Mouse (Mus musculus) midbrain, embryonic 13.5 days (tissue): ENCODE measurements around the gene Slc12a1. TPM values are rescaled to one million over a fixed set of nuclear protein-coding genes. Genes with fewer than 3 reads are reported as not detected.
A peak's percentile ranks its signal among the peaks of the same experiment; 100 is the strongest.
"Not testable (repeated sequence)": the region's sequence is repeated elsewhere in the genome, so short reads cannot be mapped to it uniquely, and the experiment has no call there.

ENCODE experiments used
- ATAC-seq: fragments of 200-750 bp; cut with Nextera tagmentation; 2 replicates; pipeline ENCODE4 v1.8.0; 2017; ENCODE audit warnings: mild to moderate bottlenecking, moderate TSS enrichment, moderate library complexity
- H3K27ac ChIP-seq: fragments of 300-500 bp; sonication (generic); 2 replicates; pipeline ENCODE4 v1.5.1; 2015; ENCODE audit warnings: inconsistent platforms, mild to moderate bottlenecking, moderate library complexity
- H3K27me3 ChIP-seq: fragments of 300-500 bp; sonication (generic); 2 replicates; pipeline ENCODE4 v1.6.1; 2015; ENCODE audit warnings: mild to moderate bottlenecking, inconsistent platforms
- H3K36me3 ChIP-seq: fragments of 300-500 bp; sonication (generic); 2 replicates; pipeline ENCODE4 v1.6.1; 2015; ENCODE audit warnings: mild to moderate bottlenecking, inconsistent platforms
- H3K4me1 ChIP-seq: fragments of 300-500 bp; sonication (generic); replicated peaks from 2 replicates; pipeline ENCODE4 v1.6.1; 2015; ENCODE audit warnings: inconsistent platforms
- H3K4me2 ChIP-seq: fragments of 300-500 bp; sonication (generic); replicated peaks from 2 replicates; pipeline ENCODE4 v1.6.1; 2015; ENCODE audit warnings: moderate library complexity, mild to moderate bottlenecking, inconsistent platforms
- H3K4me3 ChIP-seq: fragments of 300-500 bp; sonication (generic); replicated peaks from 2 replicates; pipeline ENCODE4 v1.5.1; 2015; ENCODE audit warnings: mild to moderate bottlenecking, inconsistent platforms
- H3K9ac ChIP-seq: fragments of 300-500 bp; sonication (generic); replicated peaks from 2 replicates; pipeline ENCODE4 v1.6.1; 2015; ENCODE audit warnings: mild to moderate bottlenecking, inconsistent platforms
- H3K9me3 ChIP-seq: fragments of 300-500 bp; sonication (generic); 2 replicates; pipeline ENCODE4 v1.6.1; 2016; ENCODE audit warnings: mild to moderate bottlenecking, inconsistent platforms
- WGBS: fragments of 180-500 bp; shearing (Covaris S2); methylation state at CpG from one replicate; pipeline ENCODE4 v1.1.7; 2015; 5-methylcytosine and 5-hydroxymethylcytosine counted together
- polyA plus RNA-seq: library from polyadenylated mRNA; unstranded; fragments of >200 nt; fragmentation: Nextera tagmentation; extraction: Ambion mirVana; gene quantifications from 2 replicates; pipeline ENCODE4 v1.2.1, GENCODE M21; 2015

Gene Slc12a1
- polyA plus RNA-seq = not detected in 2 replicates

- Histone ChIP-seq H3K9ac (no peak within 1 kb of the TSS), H3K36me3 (no peaks in the 10 kb centered on the region), H3K9me3 (no peaks in the 10 kb centered on the region), H3K4me2 (no peak within 1 kb of the TSS), H3K4me1 (no peaks in the 10 kb centered on the region), H3K27ac (no peak within 1 kb of the TSS), H3K27me3 (no peaks in the 10 kb centered on the region), H3K4me3 (no peak within 1 kb of the TSS)
- no peak for ATAC-seq
- 88% methylated on average over 6 of the region's 6 CpGs for WGBS
Measured at GRCm38 (mm10) chr2:125152388-125152787, at the start of gene Slc12a1. Gene Slc12a1 (plus strand): TSS chr2:125152505.

- H3K27ac ChIP-seq, H3K27me3 ChIP-seq, H3K4me2 ChIP-seq, H3K4me3 ChIP-seq, H3K9me3 ChIP-seq, H3K4me1 ChIP-seq, H3K9ac ChIP-seq, ATAC-seq: not testable (repeated sequence)
- peaks cover 47% of the 10 kb centered on the region for H3K36me3 ChIP-seq
- 98% methylated on average over 13 of the region's 13 CpGs for WGBS
Measured at GRCm38 (mm10) chr2:125104491-125104890, 47.8 kb upstream of the Slc12a1 start.

GRCm38 (mm10) chr2:125106536-125106935, 45.8 kb upstream of the Slc12a1 start:
- H3K4me3 ChIP-seq, H3K4me1 ChIP-seq, H3K9ac ChIP-seq, H3K9me3 ChIP-seq, ATAC-seq, H3K4me2 ChIP-seq, H3K27ac ChIP-seq, H3K27me3 ChIP-seq: not testable (repeated sequence)
- H3K36me3 ChIP-seq = peaks cover 53% of the 10 kb centered on the region
- 74% methylated on average over 4 of the region's 4 CpGs for WGBS

- H3K27me3 ChIP-seq = no peaks in the 10 kb centered on the region
- H3K9me3 ChIP-seq = no peaks in the 10 kb centered on the region
- no peak for ATAC-seq
- H3K9ac ChIP-seq = no peak overlapping the region
- H3K4me1 ChIP-seq = peaks cover 32% of the 10 kb centered on the region
- 65% methylated on average over 6 of the region's 6 CpGs for WGBS
- no peak overlapping the region for H3K27ac ChIP-seq
- H3K36me3 ChIP-seq = peaks cover 12% of the 10 kb centered on the region
- no peak overlapping the region for H3K4me3 ChIP-seq
- H3K4me2 ChIP-seq = 0 out of 2 replicates have a peak overlapping the region, but pooled peaks have one; percentile 25
Measured at GRCm38 (mm10) chr2:125119381-125120110, 32.8 kb upstream of the Slc12a1 start.

GRCm38 (mm10) chr2:125122288-125122623, 30.0 kb upstream of the Slc12a1 start:
- Histone ChIP-seq H3K36me3 (no peaks in the 10 kb centered on the region), H3K4me1 (peaks cover 32% of the 10 kb centered on the region), H3K4me3 (peak overlapping the region; percentile 83), H3K27me3 (no peaks in the 10 kb centered on the region), H3K9ac (peak overlapping the region; percentile 98), H3K27ac (peak overlapping the region; percentile 97), H3K9me3 (no peaks in the 10 kb centered on the region), H3K4me2 (peak overlapping the region; percentile 78)
- ATAC-seq = peak; percentile 37; the same call in 1 of the 2 replicates
- 5% methylated on average over 4 of the region's 4 CpGs for WGBS

- under 1% methylated on average over 46 of the region's 59 CpGs for WGBS
- Histone ChIP-seq H3K9me3 (no peaks in the 10 kb centered on the region), H3K4me2 (peak overlapping the region; percentile 78), H3K4me3 (peak overlapping the region; percentile 83), H3K27ac (peak overlapping the region; percentile 97), H3K36me3 (no peaks in the 10 kb centered on the region), H3K4me1 (peaks cover 32% of the 10 kb centered on the region), H3K9ac (peak overlapping the region; percentile 98), H3K27me3 (no peaks in the 10 kb centered on the region)
- ATAC-seq = peak; percentile 86
Measured at GRCm38 (mm10) chr2:125122624-125123476, 29.5 kb upstream of the Slc12a1 start.

GRCm38 (mm10) chr2:125123477-125123852, 28.8 kb upstream of the Slc12a1 start, which contains the start of gene Myef2:
Gene Myef2 (minus strand): TSS chr2:125123661.
- Histone ChIP-seq H3K9ac (peak within 1 kb of the TSS; percentile 98), H3K4me1 (peaks cover 30% of the 10 kb centered on the region), H3K4me3 (peak within 1 kb of the TSS; percentile 83), H3K36me3 (no peaks in the 10 kb centered on the region), H3K27me3 (no peaks in the 10 kb centered on the region), H3K27ac (peak within 1 kb of the TSS; percentile 97), H3K4me2 (peak within 1 kb of the TSS; percentile 78), H3K9me3 (no peaks in the 10 kb centered on the region)
- peak; percentile 86 for ATAC-seq
- WGBS = under 1% methylated on average over 48 of the region's 48 CpGs

GRCm38 (mm10) chr2:125125824-125126223, 26.5 kb upstream of the Slc12a1 start:
- H3K9me3 ChIP-seq = no peaks in the 10 kb centered on the region
- no peak overlapping the region for H3K4me3 ChIP-seq
- no peak overlapping the region for H3K27ac ChIP-seq
- no peaks in the 10 kb centered on the region for H3K36me3 ChIP-seq
- H3K9ac ChIP-seq = no peak overlapping the region
- H3K27me3 ChIP-seq = no peaks in the 10 kb centered on the region
- WGBS = 37% methylated on average over 4 of the region's 4 CpGs
- ATAC-seq = no peak
- peaks cover 14% of the 10 kb centered on the region for H3K4me1 ChIP-seq
- no peak overlapping the region for H3K4me2 ChIP-seq

GRCm38 (mm10) chr2:125126792-125127191, 25.5 kb upstream of the Slc12a1 start:
- no peak for ATAC-seq
- H3K4me1 ChIP-seq = peaks cover 5% of the 10 kb centered on the region
- WGBS = 87% methylated on average over 3 of the region's 3 CpGs
- no peak overlapping the region for H3K27ac ChIP-seq
- H3K9me3 ChIP-seq = no peaks in the 10 kb centered on the region
- no peaks in the 10 kb centered on the region for H3K27me3 ChIP-seq
- no peak overlapping the region for H3K4me2 ChIP-seq
- no peak overlapping the region for H3K9ac ChIP-seq
- H3K4me3 ChIP-seq = no peak overlapping the region
- no peaks in the 10 kb centered on the region for H3K36me3 ChIP-seq

- no peak overlapping the region for H3K27ac ChIP-seq
- no peaks in the 10 kb centered on the region for H3K36me3 ChIP-seq
- H3K4me1 ChIP-seq = peaks cover 14% of the 10 kb centered on the region; the same call in 1 of the 2 replicates
- ATAC-seq = no peak
- no peak overlapping the region for H3K9ac ChIP-seq
- H3K4me3 ChIP-seq = no peak overlapping the region
- 16% methylated on average over 4 of the region's 4 CpGs for whole genome bisulfite sequencing
- H3K4me2 ChIP-seq = no peak overlapping the region
- no peaks in the 10 kb centered on the region for H3K27me3 ChIP-seq
- no peaks in the 10 kb centered on the region for H3K9me3 ChIP-seq
Measured at GRCm38 (mm10) chr2:125134113-125134512, 18.2 kb upstream of the Slc12a1 start.

GRCm38 (mm10) chr2:125135903-125136811, 16.1 kb upstream of the Slc12a1 start, which contains the start of gene Ctxn2:
Gene Ctxn2 (plus strand): TSS chr2:125136692.
- H3K9me3 ChIP-seq = no peaks in the 10 kb centered on the region
- peaks cover 14% of the 10 kb centered on the region; the same call in 1 of the 2 replicates for H3K4me1 ChIP-seq
- H3K4me3 ChIP-seq = peak within 1 kb of the TSS; percentile 53
- H3K36me3 ChIP-seq = no peaks in the 10 kb centered on the region
- peak; percentile 84 for ATAC-seq
- peak within 1 kb of the TSS; percentile 63 for H3K9ac ChIP-seq
- H3K27ac ChIP-seq = peak within 1 kb of the TSS; percentile 64
- under 1% methylated on average over 39 of the region's 39 CpGs for whole genome bisulfite sequencing
- peak within 1 kb of the TSS; percentile 73 for H3K4me2 ChIP-seq
- H3K27me3 ChIP-seq = no peaks in the 10 kb centered on the region
